Mouse (Mus musculus): ENCODE data around the gene Prkcd.

Prkcd gene

DNA sequence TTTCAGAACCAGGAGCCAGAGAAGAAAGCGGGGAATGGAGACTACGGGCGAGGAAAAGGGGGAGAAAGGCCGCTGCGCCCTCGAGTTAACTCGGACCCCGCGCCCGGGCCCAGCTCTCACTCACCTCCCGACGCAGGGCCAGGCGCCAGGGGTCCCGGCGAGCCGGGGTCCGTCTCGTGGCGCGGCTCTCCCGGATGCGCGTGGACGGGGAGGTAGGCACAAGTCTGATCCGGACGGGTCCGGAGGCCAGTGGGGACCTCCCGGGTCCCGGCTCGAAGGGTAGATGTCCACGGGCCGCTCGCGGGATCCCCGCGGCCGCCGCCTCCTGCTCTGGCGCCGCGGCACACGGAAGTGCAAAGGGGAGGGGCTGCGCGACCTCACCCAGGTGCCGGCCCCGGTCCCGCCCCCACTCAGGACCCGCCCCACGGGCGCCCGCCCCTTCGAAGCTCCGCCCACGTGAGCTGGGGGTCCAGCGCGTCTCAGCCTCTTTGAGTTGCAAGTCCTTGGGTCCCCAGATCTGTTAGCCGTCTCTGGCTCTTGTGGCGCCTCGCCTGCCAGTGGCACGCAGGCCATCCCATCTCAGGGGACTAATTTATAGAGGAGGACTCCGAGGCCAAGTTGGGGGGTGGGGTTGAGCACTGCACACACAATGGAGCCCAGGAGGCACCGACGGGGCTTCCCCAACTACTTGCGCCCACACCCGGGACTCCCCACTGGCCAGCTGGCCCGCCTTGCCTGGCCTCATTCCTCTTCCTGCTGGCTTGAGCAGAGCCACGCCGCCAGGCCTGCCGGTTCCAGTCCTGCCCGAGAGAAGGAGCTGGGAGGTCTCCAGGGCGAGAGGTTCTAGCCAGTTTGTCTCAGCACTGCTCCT lies at the start of gene Prkcd:
Gene Prkcd (minus strand): TSS at position 355 of the 871 bp plus-strand sequence.
- DNase-seq = peak; percentile 88 to 91

DNA sequence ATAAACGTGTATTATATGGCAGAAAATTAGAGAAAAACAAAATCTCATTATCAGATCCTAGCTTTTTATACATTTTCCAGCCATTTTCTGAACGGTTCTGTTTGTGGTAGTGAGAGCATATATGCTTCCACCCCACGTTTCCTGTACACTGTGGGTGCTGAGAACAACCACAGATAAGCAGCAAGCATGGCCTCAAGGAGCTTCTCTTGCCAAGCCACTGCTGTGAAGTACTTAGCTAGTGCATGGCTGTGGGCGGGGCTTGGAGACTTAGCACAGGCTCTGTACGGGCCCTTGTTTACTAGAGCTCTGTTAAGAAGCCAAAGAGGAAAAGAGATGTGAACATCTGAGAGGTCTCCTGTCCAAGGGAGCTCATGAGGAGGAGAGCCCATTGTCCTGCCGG lies 48.9 kb upstream of the Prkcd start:
- peak; percentile 75 to 80 for DNase-seq

DNA sequence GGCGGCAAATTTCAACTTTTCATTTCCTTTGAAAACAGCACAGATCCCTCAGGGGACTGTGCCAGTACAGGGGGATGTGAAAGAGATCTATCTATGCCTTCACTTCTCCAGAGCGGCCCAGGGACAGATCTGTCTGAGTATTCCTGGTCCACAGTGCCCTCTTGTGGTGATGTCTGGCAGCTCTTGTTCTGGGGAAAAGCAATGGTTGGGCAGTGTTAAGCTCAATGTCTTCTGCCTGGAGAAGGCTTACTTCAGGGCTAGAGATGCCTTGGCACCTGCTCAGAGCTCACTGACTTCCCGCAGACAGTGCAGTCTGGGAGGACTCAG lies 45.9 kb upstream of the Prkcd start:
- peak; percentile 83 to 85 for DNase-seq

DNA sequence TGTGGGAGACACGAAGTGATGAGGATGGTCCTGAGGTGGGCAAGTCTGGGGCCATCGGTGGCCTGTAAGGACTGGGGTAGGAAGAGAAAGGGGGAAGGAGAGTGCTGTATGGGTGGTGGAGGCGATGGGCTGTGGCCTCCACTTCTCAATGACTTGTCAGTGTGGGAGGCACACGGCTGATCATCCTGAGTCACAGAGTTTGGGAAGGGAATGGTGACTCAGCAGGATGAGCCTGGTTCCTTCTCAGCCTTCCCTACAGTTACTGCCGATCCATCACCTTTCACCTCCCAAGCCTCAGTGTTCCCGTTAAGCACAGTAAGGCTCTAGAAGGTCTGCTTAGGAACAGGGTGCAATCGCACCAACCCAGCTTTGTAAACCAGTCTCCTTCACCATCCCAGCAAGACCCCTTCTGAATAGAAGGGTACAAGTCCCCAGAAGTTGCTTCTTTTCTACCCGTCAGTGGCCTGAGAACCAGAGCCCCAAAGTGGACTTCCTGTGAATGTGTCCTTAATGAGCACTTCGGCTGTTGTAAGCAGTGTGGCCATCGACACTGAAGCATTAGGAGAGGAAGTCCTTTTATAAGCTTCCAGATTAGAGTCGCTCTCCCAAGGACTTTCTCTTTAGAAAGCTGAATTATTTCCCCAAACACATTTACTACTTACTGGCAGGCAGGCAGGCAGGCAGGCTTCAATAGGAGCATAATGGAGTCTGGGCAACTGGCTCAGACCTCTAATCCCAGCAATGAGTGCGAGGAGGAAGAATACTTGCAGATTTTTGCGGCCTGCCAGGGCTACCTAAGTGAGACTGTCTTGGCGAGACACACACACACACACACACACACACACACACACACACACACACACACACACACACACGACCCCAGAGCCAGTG lies 45.3 kb upstream of the Prkcd start:
- no peak for DNase-seq

DNA sequence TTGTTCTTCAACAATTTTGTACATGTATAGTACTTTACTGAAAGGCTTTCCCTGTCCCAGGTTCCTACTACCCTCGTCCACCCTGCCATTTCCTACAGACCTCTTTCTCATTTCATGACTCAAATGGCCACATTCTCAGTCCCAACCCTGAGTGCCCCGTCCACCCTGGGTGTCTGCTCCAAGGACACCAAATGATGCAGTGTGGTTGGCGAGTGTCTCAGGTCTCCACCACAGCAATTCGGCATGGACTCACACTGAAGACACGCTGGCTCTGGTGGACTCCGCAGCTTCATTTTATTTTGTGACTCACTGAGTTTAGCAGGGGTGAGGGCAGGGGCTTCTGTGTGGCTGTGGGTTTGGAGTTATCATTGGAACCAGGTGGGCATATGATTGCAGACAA lies 44.2 kb upstream of the Prkcd start:
- no peak for DNase-seq

DNA sequence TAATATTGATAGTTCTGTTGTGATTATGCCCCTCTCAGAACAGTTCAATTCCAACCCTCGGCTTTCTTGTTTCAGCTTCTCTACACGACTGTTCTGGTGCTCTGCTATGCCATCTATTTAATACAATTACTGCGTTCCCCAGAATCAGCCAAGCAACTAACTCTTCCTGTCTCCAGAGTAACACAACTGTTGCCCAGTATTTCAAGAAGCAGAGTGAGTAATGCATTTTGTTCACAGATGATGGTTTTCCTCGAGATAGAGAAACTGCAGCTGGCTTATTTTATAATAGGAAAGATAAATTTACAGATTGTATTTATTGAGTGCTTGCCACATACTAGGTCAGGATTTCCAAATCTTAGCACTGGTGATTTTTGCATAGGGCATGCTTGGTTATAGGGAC lies 40.6 kb upstream of the Prkcd start:
- DNase-seq = no peak

DNA sequence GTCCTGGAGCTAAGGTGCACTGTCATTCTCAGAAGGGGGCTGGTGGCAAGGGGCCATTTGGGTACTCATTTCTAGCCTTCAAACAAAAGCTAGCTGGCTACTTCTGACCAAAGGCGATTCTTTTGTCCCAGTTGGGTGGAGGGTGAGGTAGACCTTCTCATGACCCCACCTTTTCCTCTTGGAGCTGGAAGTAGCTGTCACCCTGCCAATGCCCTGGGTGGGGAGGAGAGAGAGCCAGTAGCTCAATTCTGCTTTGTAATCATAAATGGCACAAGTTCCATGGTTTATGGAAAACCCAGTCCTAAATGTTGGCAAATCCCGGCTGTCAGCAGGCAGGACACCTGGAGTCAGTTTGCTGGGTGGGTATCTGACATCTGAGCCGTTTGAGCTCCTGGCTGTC lies 40.1 kb upstream of the Prkcd start:
- DNase-seq = peak; percentile 72 to 75

DNA sequence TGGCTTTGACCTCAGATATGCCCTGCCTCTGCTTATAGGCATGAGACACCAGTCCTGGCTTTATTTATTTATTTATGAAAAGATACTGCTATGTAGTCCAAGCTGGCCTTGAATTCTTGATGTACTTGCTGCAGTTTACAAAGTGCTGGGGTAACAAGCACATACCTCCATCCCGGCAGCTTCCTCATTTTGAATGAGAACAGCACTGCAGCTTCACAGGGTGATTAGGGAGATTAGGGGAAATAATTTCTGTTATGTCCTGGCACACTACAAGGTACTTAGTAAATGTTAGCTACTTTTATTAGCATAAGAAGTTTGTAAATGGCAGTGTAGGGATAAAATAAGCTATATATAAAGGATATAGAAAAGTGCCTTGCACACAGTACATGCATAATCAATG lies 29.5 kb upstream of the Prkcd start:
- no peak for DNase-seq

DNA sequence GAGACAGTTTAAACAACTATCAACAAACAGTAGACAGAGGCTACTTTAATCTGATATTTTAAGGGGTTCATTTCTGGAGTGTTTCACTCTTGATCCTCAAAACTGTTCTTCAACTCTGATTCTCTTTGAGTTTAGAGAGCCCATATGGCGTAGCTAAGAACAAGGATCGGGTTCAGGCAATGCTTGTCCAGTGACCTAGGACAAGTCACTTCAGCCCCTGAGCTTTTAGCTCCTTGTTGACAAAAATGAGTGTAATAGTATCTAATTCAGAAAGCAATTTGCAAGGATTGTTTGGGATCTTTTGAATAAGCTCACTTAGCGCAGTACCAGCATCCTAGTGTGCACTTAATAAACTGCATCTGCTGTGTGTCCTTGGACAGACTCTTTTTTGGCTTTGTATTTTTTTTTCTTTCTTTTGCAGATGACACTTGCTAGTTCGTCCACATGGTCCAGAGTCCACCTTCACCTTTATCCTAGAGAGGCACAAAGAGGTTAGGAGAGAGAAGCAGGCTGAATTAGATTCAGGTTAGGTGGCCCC lies 28.8 kb upstream of the Prkcd start:
- DNase-seq = no peak

DNA sequence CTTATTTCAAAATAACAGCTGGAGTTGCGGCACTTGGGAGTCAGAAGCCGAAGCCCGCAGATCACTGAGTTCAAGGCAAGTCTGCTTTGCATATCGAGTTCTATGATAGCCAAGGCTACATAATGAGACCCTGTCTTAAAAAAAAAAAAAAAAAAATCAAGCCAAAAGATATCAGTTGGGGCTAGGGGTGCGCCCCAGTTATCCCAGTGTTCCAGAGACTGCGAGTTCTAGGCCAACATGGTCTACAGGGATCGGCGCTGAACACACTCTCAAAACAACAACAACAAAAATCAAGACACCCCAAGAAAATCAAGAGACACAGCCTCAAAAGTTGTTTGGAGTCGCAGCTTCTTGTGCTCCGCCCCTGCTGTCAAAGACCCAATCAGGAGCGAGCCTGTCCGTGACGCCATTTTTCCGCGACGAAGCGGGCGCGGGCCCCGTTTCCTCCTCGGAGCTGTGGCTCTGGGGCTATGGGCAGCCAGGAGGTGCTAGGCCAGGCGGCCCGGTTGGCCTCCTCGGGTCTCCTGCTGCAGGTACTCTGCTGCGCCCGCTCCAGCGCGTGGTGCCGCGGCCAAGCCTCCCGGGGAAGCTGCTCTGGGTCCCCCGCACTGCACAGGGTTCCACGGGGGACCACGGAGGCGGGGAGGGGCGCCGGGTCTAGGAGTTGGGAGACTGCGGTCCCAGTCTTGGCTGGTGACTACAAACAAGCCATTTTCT lies 28.1 kb upstream of the Prkcd start, which contains the start of gene Rft1:
Gene Rft1 (plus strand): TSS at position 418 of the 717 bp plus-strand sequence.
- peak; percentile 96 to 97 for DNase-seq

DNA sequence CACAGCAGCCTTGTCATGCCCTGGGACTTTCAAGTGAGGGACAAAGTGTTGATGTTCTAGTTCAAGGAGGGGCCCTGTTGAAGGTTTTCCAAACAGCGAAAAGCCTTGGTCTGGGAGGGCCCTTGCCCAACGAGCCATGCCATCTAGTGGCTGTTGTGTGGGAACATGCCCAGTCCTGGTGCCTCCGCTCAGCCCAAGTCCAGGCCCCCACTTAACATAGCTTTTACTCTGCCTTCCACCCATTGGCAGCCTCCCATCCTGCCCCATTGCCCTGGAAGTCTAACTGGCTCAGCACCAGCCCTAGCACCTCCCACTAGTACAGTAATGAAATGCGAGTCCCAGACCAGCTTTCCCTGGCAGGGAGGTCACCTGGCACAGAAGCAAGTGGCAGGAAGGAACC lies 25.0 kb upstream of the Prkcd start:
- peak; percentile 93 to 94 for DNase-seq

DNA sequence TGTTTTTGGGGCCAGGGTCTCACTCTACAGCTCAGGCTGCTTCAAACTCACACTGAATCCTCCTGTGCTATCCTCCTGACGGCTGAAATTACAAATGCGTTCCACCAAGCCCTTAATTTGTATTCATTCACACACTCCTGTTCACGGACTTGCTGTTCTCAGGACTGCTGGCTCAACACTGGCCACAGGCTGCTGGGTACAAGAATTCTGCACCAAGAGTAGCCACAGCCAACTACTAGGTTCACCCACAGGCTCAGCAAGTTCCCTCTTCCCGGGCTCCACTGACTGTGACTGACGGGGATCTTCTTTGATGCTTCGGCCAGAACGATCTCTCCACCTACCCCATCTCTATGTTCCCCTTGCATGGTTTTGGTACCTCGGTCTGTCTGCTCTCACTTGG lies 23.7 kb upstream of the Prkcd start:
- DNase-seq = no peak

DNA sequence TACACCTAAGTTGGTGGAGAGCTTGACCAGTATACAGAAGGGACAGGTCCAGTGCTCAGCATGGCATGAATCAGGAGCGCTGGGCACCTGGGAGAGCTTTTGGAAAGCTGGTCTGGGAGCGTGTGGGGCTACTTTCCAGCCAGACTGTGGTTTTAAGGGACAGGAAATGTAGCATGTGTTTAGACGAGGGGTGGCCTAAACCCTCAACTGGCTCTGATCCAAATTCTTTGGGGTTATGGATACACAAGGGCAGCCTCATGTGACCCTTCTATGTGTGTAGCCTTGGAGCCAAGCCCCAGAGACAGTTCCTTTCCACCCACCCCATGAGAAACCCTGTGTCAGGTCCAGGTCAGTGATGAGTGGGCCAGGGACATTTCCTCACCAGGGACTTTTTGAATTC lies 22.5 kb upstream of the Prkcd start:
- no peak for DNase-seq

DNA sequence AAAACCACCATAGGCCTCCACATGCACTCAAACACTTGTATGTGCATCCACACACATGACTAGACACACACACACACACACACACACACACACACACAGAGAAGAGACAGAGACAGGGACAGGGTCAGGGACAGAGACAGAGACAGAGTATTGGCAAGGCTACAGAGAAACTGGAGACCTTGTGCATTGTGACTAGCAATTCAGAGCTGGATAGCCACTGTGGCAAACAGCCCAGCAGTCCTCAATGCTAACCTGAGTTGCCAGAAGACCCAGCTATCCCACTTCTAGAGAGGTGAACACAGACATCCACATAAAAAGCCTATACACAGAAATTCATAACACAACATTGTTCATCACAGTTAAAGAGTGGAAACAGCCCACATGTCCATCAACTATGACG lies 20.5 kb upstream of the Prkcd start:
- no peak for DNase-seq

DNA sequence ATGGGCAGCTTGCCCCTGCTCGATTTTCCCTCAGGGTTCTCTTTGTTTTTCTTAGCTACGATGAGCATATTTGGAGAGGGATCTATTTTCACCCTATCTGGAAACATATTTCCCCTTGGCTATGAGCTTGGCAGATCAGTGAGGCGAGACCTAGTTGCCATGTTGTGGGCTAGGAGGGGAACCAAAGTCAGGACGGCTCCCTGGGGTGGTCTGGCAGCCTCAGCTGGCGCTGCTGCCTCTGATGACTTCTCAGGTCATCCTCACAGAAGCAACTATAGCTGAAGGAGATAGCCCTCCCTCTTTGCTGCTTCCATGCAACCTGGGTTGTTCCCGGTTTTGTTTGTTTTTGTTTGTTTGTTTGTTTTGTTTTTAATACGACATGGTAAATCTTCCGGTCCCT lies 19.1 kb upstream of the Prkcd start:
- no peak for DNase-seq

DNA sequence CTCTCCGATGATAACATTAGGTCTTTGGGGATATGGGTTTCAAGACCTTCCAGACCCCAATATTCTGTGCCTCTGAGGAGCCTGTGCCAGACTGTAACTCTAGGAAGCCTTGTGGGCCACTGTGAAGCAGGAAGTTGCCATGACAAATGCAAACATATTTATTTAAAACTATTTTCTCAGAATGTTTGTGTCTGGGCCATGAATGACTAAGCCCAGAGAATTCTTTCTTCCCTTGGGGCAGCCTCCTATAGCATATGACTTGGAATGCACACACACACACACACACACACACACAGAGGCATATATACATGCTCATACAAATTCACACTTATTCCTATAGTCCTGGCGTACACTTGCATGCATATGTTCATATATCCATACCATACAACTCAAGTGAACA lies 18.0 kb upstream of the Prkcd start:
- DNase-seq = no peak

DNA sequence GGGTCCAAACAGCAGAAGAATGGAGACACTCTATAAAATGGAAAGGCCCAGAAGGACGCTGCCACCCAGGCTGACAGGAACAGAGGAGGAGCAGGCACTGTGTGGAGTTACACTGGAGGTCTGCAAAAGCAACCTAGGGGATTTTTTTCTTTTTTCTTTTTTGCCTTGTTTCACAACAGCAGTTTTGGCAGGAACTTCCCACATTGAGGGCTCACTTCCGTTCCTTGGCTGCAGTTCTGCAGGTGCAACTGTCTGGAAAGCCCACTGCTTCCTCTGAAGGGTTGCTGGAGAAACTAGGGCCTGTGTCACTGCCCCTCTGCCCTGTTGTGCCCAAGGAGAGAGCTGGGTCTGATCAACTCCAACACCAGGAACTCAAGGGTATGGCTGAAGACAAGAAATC lies 15.7 kb upstream of the Prkcd start:
- no peak for DNase-seq

DNA sequence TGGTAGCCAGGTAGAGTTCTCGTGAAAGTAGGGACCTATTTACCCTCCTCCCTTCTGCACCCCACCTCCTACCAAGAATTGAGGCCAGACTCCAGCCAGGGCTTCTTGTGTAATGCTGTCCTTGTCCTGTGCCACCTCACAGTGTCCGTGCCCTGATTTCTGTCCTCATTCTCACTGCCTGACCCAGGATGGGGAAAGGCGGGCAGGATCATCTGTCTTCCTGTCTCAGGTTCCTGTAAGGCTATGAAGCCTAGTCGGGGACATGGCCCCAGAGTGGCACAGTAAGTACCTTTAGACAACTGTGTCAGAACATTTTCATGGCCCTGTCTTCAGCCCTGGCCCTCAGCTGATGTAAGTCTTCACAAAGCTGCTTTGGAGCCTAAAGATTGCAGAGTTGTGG lies 12.7 kb upstream of the Prkcd start:
- DNase-seq = no peak

DNA sequence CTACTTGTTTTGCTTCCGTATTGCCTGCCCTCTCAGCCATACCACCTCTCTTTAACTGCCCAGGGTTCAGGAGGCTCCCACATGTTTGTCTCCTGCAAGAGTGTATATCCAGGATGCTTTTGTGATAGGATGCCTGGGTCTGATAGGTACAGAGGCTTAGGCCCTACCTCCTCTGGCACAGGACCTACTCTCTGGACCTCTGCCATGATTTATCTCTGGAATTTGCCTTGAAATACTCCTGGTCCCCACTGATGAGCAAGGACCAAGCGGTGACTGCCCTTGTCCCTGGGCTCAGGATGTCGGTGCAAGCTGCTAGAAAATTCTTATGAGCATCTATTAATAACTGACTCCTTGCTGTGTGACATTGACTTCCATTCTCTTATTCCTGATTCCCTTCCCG lies 12.0 kb upstream of the Prkcd start:
- DNase-seq = peak in 1 of 2 experiments; percentile 62

DNA sequence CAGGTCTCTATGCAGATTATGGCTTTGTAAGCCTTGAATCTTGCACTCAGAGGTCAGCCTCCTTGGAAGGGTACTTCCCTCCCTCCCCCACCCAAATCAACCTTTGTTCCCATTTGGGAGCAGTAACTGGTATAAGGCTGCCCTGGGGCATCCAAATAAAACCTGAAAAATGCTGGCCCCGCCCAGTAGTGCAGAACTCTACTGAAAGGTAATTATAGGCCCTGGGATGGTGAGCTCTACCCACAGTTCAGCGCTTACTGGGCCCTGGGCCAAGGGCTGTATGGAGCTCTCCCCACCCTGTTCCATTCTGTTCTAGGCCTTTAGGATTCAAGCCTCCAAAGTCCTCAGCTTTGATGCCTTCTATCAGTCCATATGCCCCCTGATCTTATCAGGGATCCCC lies 11.1 kb upstream of the Prkcd start:
- no peak for DNase-seq

DNA sequence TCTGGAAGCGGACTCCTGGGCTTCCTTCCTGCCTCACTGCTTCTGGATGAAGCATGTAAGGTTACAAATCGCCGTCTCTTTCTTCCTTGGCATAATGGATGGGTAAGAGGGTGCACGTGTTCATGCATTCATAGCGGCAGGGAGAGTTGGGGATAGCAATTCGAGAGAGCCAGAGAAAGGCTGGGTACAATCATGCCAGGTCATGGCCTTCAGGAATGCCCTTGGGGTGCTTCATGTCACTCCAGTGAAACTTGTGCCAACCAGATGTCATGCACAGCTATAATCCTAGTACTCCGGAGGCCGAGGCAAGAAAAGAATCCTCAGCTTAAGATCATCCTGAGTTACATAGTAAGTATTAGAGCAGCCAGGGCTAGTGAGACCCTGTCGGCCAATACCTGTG lies 10.5 kb upstream of the Prkcd start:
- no peak for DNase-seq

DNA sequence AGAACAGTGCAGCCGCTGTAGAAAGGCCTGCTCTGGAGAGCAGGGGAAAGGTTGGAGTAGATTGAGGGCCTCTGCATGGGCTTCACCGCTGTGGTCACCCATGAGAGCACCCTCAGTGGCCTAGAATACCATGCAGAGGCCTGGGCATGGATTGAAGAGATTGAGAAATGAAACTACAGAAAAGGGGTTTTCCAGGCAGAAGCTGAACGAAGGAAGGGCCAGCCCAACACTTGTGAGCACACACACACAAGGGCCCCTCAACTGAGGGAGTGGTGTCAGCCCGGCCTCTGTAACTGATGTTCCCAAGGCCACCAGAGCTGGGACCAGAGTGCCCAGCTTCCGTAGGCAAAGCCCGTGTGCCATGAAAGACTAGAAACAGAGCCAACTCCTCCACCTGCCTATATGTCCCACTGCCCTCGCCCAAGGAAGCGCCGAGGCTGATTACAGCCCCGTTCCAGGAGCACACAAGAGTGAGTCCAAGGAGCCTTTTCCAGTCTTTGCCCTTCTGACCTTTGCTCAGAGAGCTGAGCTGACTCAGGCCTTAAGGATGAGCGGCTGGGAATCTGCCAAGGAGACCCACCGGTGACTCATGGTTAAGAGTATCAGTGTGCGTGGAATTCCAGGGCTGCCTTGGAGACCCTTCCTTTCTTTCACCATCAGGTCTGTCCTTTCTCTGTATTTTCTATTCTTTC lies 9.4 kb upstream of the Prkcd start:
- DNase-seq = no peak
